ENCODE assay signal across 27 mouse cellular contexts in genomic region chr2:20879877-20880605, GRCm38 (mm10).
DNase-seq lines count a peak whose midpoint lies in the region; ATAC-seq and TF ChIP-seq lines count a peak whose summit lies in the region.
"Had no signal": no experiment of that assay in that cellular context is flagged by ENCODE, and none has a peak within 500 bp of the region (broad histone marks: within the 10 kb centered on the region; RNA-seq: fewer than 3 reads in every experiment).

No protein-coding gene starts in this region.

- no peaks in the 10 kb centered on the region for H3K4me1 ChIP-seq in kidney, postnatal 0 days (replicated peaks; ENCODE audit: insufficient read depth, low read length)
- H3K4me1 ChIP-seq in kidney, adult 2 months (ENCODE audit: control insufficient read depth, insufficient read depth, low read length) = no peaks in the 10 kb centered on the region
- no peaks in the 10 kb centered on the region for H3K4me1 ChIP-seq in neural tube, embryonic 14.5 days (ENCODE audit: control insufficient read depth, insufficient read depth, low read length)
- H3K4me1 ChIP-seq: forebrain, embryonic 12.5 days; hindbrain, embryonic 12.5 days; limb, embryonic 12.5 days; midbrain, embryonic 10.5 days; neural tube, embryonic 13.5 days had no signal

- no peaks in the 10 kb centered on the region for H3K9me3 ChIP-seq in kidney, postnatal 0 days (replicated peaks; ENCODE audit: low read length)
- H3K9me3 ChIP-seq in neural tube, embryonic 14.5 days (ENCODE audit: control insufficient read depth, low read length) = no peaks in the 10 kb centered on the region
- H3K9me3 ChIP-seq: forebrain, embryonic 12.5 days; hindbrain, embryonic 12.5 days; limb, embryonic 12.5 days; liver, embryonic 12.5 days; midbrain, embryonic 10.5 days; neural tube, embryonic 13.5 days had no signal

- ATAC-seq in kidney, postnatal 0 days (replicated peaks; ENCODE audit: low FRiP score, low read depth) = no peak
- 0 out of 2 replicates have a peak, but pooled peaks have one; percentile 26 for ATAC-seq in neural tube, embryonic 14.5 days (ENCODE audit: low read depth)
- ATAC-seq: liver, embryonic 12.5 days; midbrain, embryonic 16.5 days had no signal

- no peak overlapping the region for H3K4me3 ChIP-seq in kidney, postnatal 0 days (replicated peaks; ENCODE audit: low read depth, low read length)
- H3K4me3 ChIP-seq in kidney, adult 2 months (ENCODE audit: insufficient read depth, low read depth, low read length) = no peak overlapping the region
- H3K4me3 ChIP-seq in neural tube, embryonic 14.5 days (ENCODE audit: low read depth, low read length) = no peak overlapping the region
- H3K4me3 ChIP-seq: erythroblast, embryonic 14.5 days; forebrain, embryonic 12.5 days; hindbrain, embryonic 12.5 days; limb, embryonic 12.5 days; liver, embryonic 12.5 days; midbrain, embryonic 10.5 days; myocyte; neural tube, embryonic 13.5 days had no signal

- WGBS in kidney, postnatal 0 days = 81% methylated on average over 16 of the region's 16 CpGs
- WGBS in kidney, adult 2 months = 81% methylated on average over 16 of the region's 16 CpGs
- WGBS in neural tube, embryonic 14.5 days = 67% methylated on average over 16 of the region's 16 CpGs

- no peaks in the 10 kb centered on the region for H3K27me3 ChIP-seq in kidney, postnatal 0 days (ENCODE audit: insufficient read depth, low read length)
- no peaks in the 10 kb centered on the region for H3K27me3 ChIP-seq in kidney, adult 2 months (replicated peaks; ENCODE audit: control insufficient read depth, insufficient read depth, low read length)
- H3K27me3 ChIP-seq in neural tube, embryonic 14.5 days (ENCODE audit: control insufficient read depth, insufficient read depth, low read length) = no peaks in the 10 kb centered on the region
- H3K27me3 ChIP-seq: forebrain, embryonic 12.5 days; hindbrain, embryonic 12.5 days; limb, embryonic 12.5 days; liver, embryonic 12.5 days; neural tube, embryonic 13.5 days had no signal

- TF ChIP-seq POLR2A in kidney, adult 2 months (IDR thresholded peaks at IDR 0.05; ENCODE audit: low read depth, low read length) = no peak

- no peak overlapping the region for H3K4me2 ChIP-seq in kidney, postnatal 0 days (ENCODE audit: low read length)
- no peak overlapping the region for H3K4me2 ChIP-seq in neural tube, embryonic 14.5 days (ENCODE audit: low read depth, low read length)
- H3K4me2 ChIP-seq: forebrain, embryonic 12.5 days; heart, embryonic 11.5 days; hindbrain, embryonic 12.5 days; limb, embryonic 12.5 days; liver, embryonic 12.5 days; neural tube, embryonic 13.5 days had no signal

- no peak overlapping the region for H3K9ac ChIP-seq in kidney, postnatal 0 days (ENCODE audit: low read depth, low read length)
- no peak overlapping the region for H3K9ac ChIP-seq in neural tube, embryonic 14.5 days (replicated peaks; ENCODE audit: low read depth, low read length)
- H3K9ac ChIP-seq: forebrain, embryonic 12.5 days; hindbrain, embryonic 12.5 days; limb, embryonic 12.5 days; liver, embryonic 12.5 days; neural tube, embryonic 13.5 days had no signal

- no peak overlapping the region for H3K27ac ChIP-seq in kidney, postnatal 0 days
- H3K27ac ChIP-seq in kidney, adult 2 months (ENCODE audit: insufficient read depth, low read depth, low read length) = no peak overlapping the region
- no peak overlapping the region for H3K27ac ChIP-seq in neural tube, embryonic 14.5 days (ENCODE audit: low read depth, low read length)
- H3K27ac ChIP-seq: forebrain, embryonic 12.5 days; hindbrain, embryonic 12.5 days; limb, embryonic 12.5 days; liver, embryonic 12.5 days; midbrain, embryonic 10.5 days; neural tube, embryonic 13.5 days had no signal

- TF ChIP-seq CTCF in kidney, postnatal 0 days (IDR thresholded peaks at IDR 0.05; ENCODE audit: low read depth) = peak; percentile 25; the same call in 1 of the 2 replicates
- no peak for TF ChIP-seq CTCF in kidney, adult 2 months (conservative IDR thresholded peaks at IDR 0.05; ENCODE audit: insufficient read depth, insufficient read length, low read depth, low read length)

- peak; percentile 5 for DNase-seq in embryo, embryonic 11 days
- DNase-seq in embryo, embryonic 9.5 days (ENCODE audit: extremely low spot score) = no peak
- DNase-seq in kidney, postnatal 0 days (ENCODE audit: low spot score) = no peak
- DNase-seq in kidney, adult 2 months = no peak
- DNase-seq in neural tube, embryonic 10.5 days (ENCODE audit: extremely low spot score, low spot score) = no peak
- DNase-seq in mesoderm, embryonic 11.5 days (ENCODE audit: low read depth, low spot score) = peak; percentile 11
- DNase-seq in lung, postnatal 14 days = no peak
- DNase-seq: adrenal gland, postnatal 25 days; gastrocnemius, postnatal 10 days; heart, postnatal 36 days; kidney, adult 8-10 months; kidney, postnatal 10 days; layer of hippocampus, adult 9-11 months; lung, adult 2 months; lung, postnatal 10 days; thymus, postnatal 4 days had no signal

- H3K36me3 ChIP-seq in kidney, postnatal 0 days (ENCODE audit: insufficient read depth, low read length) = peaks cover 28% of the 10 kb centered on the region
- peaks cover 2% of the 10 kb centered on the region for H3K36me3 ChIP-seq in kidney, adult 2 months (ENCODE audit: control insufficient read depth, insufficient read depth, low read length)
- peaks cover 19% of the 10 kb centered on the region for H3K36me3 ChIP-seq in neural tube, embryonic 14.5 days (ENCODE audit: control insufficient read depth, insufficient read depth, low read length)

Comparison
In these comparisons a context has a peak if more than half of its experiments do, and no peak if none do; other contexts are left out.
1. DNase-seq: peak in embryo, embryonic 11 days (single experiment) and mesoderm, embryonic 11.5 days (single experiment); none in embryo, embryonic 9.5 days (single experiment), kidney, postnatal 0 days (single experiment), kidney, adult 2 months (single experiment), neural tube, embryonic 10.5 days (single experiment) and lung, postnatal 14 days (single experiment).